Mouse (Mus musculus) c-Kit-positive CD71-positive TER-119-positive erythroid progenitor cells, embryonic 14.5 days (primary cell): ENCODE data around the gene Tldc1.

ENCODE experiments used
- DNase-seq: peaks from one replicate; pipeline ENCODE4 v3.0.0-alpha.2; 2013; ENCODE audit warnings: low spot score

Gene Tldc1

GRCm38 (mm10) chr8:119765761-119766444 lies 12.3 kb downstream of the Tldc1 start:
- no peak for DNase-seq

- DNase-seq = no peak
These were observed 12.9 kb downstream of the Tldc1 start for GRCm38 (mm10) chr8:119765311-119765710.

GRCm38 (mm10) chr8:119762226-119763220 lies 15.7 kb downstream of the Tldc1 start:
- no peak for DNase-seq

- DNase-seq = no peak
These were observed 16.5 kb downstream of the Tldc1 start for GRCm38 (mm10) chr8:119761692-119762091.

GRCm38 (mm10) chr8:119756538-119756937 lies 21.7 kb downstream of the Tldc1 start:
- DNase-seq = no peak

GRCm38 (mm10) chr8:119756147-119756461 lies 22.1 kb downstream of the Tldc1 start:
- DNase-seq = no peak

GRCm38 (mm10) chr8:119755238-119756146 lies 22.7 kb downstream of the Tldc1 start:
- no peak for DNase-seq

- DNase-seq = no peak
These were observed 33.6 kb downstream of the Tldc1 start for GRCm38 (mm10) chr8:119744604-119745003.

GRCm38 (mm10) chr8:119743291-119744026 lies 34.8 kb downstream of the Tldc1 start:
- no peak for DNase-seq

GRCm38 (mm10) chr8:119742409-119742808 lies 35.8 kb downstream of the Tldc1 start:
- no peak for DNase-seq

- no peak for DNase-seq
These were observed 37.6 kb downstream of the Tldc1 start for GRCm38 (mm10) chr8:119740634-119741033.

- no peak for DNase-seq
These were observed 39.9 kb downstream of the Tldc1 start for GRCm38 (mm10) chr8:119738129-119738907.

GRCm38 (mm10) chr8:119737093-119737900 lies 40.9 kb downstream of the Tldc1 start:
- no peak for DNase-seq

GRCm38 (mm10) chr8:119736348-119736917 lies 41.8 kb downstream of the Tldc1 start:
- no peak for DNase-seq

GRCm38 (mm10) chr8:119732072-119732471 lies 46.1 kb downstream of the Tldc1 start:
- no peak for DNase-seq

- no peak for DNase-seq
These were observed 49.8 kb downstream of the Tldc1 start for GRCm38 (mm10) chr8:119728351-119728895.

- no peak for DNase-seq
These were observed 51.1 kb downstream of the Tldc1 start for GRCm38 (mm10) chr8:119727093-119727492.

GRCm38 (mm10) chr8:119724596-119724995 lies 53.6 kb downstream of the Tldc1 start:
- DNase-seq = no peak

GRCm38 (mm10) chr8:119723676-119724075 lies 54.5 kb downstream of the Tldc1 start:
- DNase-seq = no peak
